Mouse (Mus musculus) c-Kit-positive CD71-negative TER-119-negative erythroid progenitor cells, embryonic 14.5 days (primary cell): Measurements from ENCODE around the gene Cela2a.

ENCODE experiments used
- DNase-seq: peaks from one replicate; pipeline ENCODE4 v3.0.0-alpha.2; 2013; ENCODE audit warnings: low read depth

The Cela2a gene

GRCm38 (mm10) chr4:141857422-141857930, 31.5 kb upstream of the Cela2a start:
- peak; percentile 70 for DNase-seq

GRCm38 (mm10) chr4:141853437-141853836, 27.5 kb upstream of the Cela2a start:
- no peak for DNase-seq

GRCm38 (mm10) chr4:141845999-141846398, 20.0 kb upstream of the Cela2a start, which contains the start of gene Ctrc:
TSS of gene Ctrc (minus strand) at chr4:141846359.
- DNase-seq: no peak

- no peak for DNase-seq
Observed at GRCm38 (mm10) chr4:141834536-141835095, 8.7 kb upstream of the Cela2a start.

- DNase-seq: no peak
Observed at GRCm38 (mm10) chr4:141833911-141834310, 8.0 kb upstream of the Cela2a start.

- no peak for DNase-seq
Observed at GRCm38 (mm10) chr4:141831361-141831760, 5.4 kb upstream of the Cela2a start.

GRCm38 (mm10) chr4:141830381-141830780, 4.4 kb upstream of the Cela2a start:
- DNase-seq: no peak

GRCm38 (mm10) chr4:141828177-141828576, 2.2 kb upstream of the Cela2a start:
- DNase-seq: no peak

- no peak for DNase-seq
Observed at GRCm38 (mm10) chr4:141827401-141827800, 1.4 kb upstream of the Cela2a start.

GRCm38 (mm10) chr4:141822979-141823378, 3.0 kb downstream of the Cela2a start:
- DNase-seq: peak; percentile 67

GRCm38 (mm10) chr4:141822089-141822488, 3.9 kb downstream of the Cela2a start:
- DNase-seq: no peak

GRCm38 (mm10) chr4:141821178-141821577, 4.8 kb downstream of the Cela2a start:
- no peak for DNase-seq

- DNase-seq: no peak
Observed at GRCm38 (mm10) chr4:141819316-141819715, 6.6 kb downstream of the Cela2a start.

GRCm38 (mm10) chr4:141818861-141819260, 7.1 kb downstream of the Cela2a start:
- no peak for DNase-seq

GRCm38 (mm10) chr4:141817706-141818105, 8.3 kb downstream of the Cela2a start:
- no peak for DNase-seq

GRCm38 (mm10) chr4:141816776-141817655, 8.9 kb downstream of the Cela2a start:
- no peak for DNase-seq

- DNase-seq: no peak
Observed at GRCm38 (mm10) chr4:141816267-141816666, 9.7 kb downstream of the Cela2a start.

GRCm38 (mm10) chr4:141811375-141811774, 14.6 kb downstream of the Cela2a start:
- DNase-seq: no peak

GRCm38 (mm10) chr4:141810975-141811374, 15.0 kb downstream of the Cela2a start:
- DNase-seq: no peak

- peak; percentile 31 for DNase-seq
Observed at GRCm38 (mm10) chr4:141809850-141810464, 16.0 kb downstream of the Cela2a start.

- DNase-seq: no peak
Observed at GRCm38 (mm10) chr4:141805886-141806285, 20.1 kb downstream of the Cela2a start.

GRCm38 (mm10) chr4:141804105-141804504, 21.9 kb downstream of the Cela2a start:
- no peak for DNase-seq

- no peak for DNase-seq
Observed at GRCm38 (mm10) chr4:141797545-141797944, 28.4 kb downstream of the Cela2a start.
